Mouse (Mus musculus): Measurements from ENCODE around the gene Hmx2. TPM values are rescaled to one million over a fixed set of nuclear protein-coding genes. Genes with fewer than 3 reads are reported as not detected.

Hmx2 gene
- total RNA-seq, 4 experiments from 2014 or later: not detected

DNA sequence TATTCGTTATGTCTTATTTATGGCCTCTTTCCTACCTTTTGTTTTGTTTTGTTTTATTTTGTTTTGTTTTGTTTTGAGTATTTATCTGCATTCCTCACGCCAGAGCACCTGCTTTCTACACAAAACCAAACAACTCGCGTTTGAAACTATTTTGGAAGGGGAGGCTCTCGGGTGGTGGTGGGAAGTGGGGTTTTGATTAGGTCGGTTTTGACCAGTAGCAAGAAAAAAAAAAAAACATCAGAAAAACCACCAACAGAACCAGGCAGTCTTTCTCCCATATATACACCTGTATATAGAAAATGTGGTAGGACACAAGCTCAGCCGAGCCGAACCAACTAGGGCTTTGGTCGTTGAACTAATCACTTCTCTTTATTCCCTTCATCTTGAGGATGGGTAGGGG, 7.5 kb downstream of the Hmx2 start:
- DNase-seq (ENCODE audit: low spot score in 2 of 2): no peak

- no peak for DNase-seq (ENCODE audit: low spot score in 2 of 2)
These were observed 8.1 kb downstream of the Hmx2 start for GRCm38 (mm10) chr7:131556541-131557271.

GRCm38 (mm10) chr7:131557751-131558150, 9.2 kb downstream of the Hmx2 start:
- no peak for DNase-seq (ENCODE audit: low spot score in 2 of 2)

DNA sequence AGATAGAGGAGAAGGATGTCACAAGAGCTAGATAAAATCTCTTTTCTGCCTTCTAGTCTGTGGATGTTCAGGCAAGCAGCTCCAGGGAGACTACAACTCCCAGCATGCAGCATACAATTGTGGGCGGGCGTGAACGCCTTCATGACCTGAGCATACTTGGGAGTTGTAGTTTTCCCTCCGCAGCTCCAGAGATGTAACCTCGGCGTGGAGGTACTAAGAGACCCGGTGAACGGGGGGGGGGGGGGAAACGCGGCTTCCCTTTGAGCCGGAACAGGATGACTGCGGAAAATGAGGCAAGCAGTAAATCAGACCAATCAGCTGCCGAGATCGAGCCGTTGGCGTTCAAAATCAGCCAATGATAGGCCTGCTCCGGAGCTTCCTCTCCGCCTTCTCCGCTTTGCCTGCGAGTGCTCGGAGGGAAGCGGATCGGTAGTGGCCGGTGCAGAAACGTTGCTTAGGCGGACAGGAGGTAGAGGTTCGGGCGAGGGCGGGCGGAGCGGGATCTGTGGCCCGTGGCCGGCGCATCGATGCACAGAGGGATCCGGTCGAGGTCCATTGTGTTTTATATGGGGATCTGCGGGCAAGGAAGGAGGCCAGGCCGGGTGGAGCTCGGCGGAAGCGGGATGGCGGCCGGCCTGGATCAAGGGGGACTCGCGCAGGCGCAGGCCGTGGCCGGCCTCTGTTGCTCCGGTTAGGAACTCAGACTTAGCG, 11.6 kb downstream of the Hmx2 start, which contains the start of gene Bub3:
Bub3 (plus strand) TSS at position 237 of the 711 bp plus-strand sequence.
- peak; percentile 79 to 96 for DNase-seq (ENCODE audit: low spot score in 2 of 2)

- DNase-seq (ENCODE audit: low spot score in 2 of 2): no peak
These were observed 12.1 kb downstream of the Hmx2 start for GRCm38 (mm10) chr7:131560697-131561042.

- no peak for DNase-seq (ENCODE audit: low spot score in 2 of 2)
These were observed 26.7 kb downstream of the Hmx2 start for GRCm38 (mm10) chr7:131575246-131575645.

DNA sequence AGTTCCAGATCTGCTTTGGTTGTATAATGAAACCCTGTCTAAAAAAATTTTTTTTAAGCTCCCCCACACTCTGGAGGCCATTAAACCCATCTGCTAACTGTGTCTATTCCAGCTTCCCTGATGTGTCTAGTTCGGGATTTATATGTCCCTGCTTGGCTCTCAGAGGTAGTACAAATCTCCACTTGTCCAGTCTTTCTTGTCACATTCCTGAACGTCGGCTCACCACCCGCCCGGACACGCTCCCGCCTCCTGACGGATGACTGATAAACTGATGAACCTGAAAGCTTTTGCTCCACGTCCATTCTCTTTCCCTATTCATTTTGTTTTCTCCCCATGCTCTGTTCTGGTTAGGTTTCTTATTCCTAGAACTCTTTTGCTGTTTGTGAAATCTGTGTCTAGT, 33.6 kb downstream of the Hmx2 start:
- DNase-seq (ENCODE audit: low spot score in 2 of 2): no peak

DNA sequence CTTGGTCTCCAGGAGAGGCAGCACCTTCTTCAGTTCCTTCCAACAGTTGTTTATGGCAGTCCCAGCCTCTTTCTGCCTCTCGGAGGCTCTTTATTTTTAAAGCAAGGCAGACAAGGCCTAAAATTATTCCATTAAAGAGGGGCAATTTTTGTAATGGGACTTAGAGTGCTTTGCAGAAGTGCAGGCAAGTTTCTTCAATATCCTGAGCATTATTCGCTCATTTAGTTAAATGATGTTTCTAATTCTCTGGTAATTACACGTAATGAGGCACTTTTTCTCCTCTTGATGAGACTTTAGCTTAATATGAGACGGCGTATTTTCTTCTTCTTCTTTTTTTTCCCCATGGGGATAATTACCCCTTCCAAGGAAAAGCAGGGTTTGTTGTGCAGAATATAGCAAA, 37.0 kb downstream of the Hmx2 start:
- no peak for DNase-seq (ENCODE audit: low spot score in 2 of 2)

GRCm38 (mm10) chr7:131597779-131598482, 49.4 kb downstream of the Hmx2 start:
- no peak for DNase-seq (ENCODE audit: low spot score in 2 of 2)

DNA sequence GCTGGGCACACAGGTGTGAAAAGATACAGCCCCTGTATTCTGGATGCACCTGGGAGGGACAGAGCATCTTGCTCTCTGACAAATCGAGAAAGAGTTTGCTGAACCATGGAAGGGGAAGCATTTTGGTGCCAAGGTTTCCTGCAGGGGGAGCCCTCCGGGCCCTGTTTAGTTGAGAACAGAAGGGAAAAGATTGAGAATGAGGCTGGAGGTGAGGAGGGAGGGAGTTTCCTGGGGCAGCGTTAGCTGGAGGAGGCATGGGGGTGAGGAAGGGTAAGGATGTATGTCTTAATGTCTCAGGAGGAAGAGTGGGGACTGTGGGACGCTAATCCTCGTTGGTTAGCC, 49.9 kb downstream of the Hmx2 start:
- DNase-seq (ENCODE audit: low spot score in 2 of 2): peak in 1 of 2 experiments; percentile 39

GRCm38 (mm10) chr7:131602106-131602505, 53.5 kb downstream of the Hmx2 start:
- DNase-seq (ENCODE audit: low spot score in 2 of 2): no peak

DNA sequence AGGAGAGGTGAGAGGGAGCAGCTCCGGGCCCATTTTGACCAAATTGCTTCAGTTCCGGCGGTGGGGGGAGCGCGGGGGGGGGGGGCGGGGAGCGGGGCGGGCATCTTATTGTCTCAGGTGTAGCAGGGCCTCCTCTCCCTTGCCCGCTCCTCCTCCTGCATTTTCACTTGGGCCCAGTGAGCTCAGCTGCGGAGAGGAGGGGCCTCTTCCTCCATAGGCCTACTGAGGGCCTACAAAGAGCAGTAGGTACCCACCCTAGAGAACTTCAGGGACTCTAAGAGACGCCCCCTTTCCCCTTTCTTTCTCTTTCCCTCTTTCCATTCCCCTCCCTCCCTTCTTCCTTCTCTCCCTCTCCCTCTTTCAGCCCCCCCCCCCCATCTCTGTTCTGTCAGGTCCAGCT, 54.6 kb downstream of the Hmx2 start:
- no peak for DNase-seq (ENCODE audit: low spot score in 2 of 2)

DNA sequence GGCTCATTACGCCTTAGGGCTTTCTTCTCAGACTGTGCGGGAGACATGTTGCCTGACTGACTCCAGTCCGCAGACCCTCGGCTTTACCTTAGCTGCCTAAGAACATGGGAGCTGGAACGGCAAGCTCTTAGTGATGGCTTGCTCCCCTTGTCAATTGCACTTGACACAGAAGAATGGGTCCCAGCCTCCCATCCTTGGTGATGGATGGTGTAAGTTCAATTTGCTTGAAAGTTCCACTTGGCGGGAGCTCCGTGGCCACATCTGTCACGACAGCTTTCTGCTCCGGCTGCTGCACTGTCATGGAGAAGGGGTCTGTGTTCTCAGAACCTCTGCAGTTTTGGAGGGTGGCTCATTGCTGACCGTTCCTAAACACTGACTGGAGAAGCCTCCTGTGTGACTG, 56.4 kb downstream of the Hmx2 start:
- DNase-seq (ENCODE audit: low spot score in 2 of 2): no peak

- DNase-seq (ENCODE audit: low spot score in 2 of 2): no peak
These were observed 56.9 kb downstream of the Hmx2 start for GRCm38 (mm10) chr7:131605481-131605880.

Other genes with a start within 250 kb of the Hmx2 start
- gene Cuzd1, start 226.5 kb upstream of the Hmx2 start, total RNA-seq (2022): not detected
- not detected for gene Fam24b, start 219.3 kb upstream of the Hmx2 start, total RNA-seq (2022)
- not detected for gene Fam24a, start 214.9 kb upstream of the Hmx2 start, total RNA-seq (2022)
- gene 2310057M21Rik, start 186.0 kb upstream of the Hmx2 start, total RNA-seq (2022): 10 to 100 TPM; 23.2 to 36.4 (median 29.9) TPM
- gene Pstk, start 177.6 kb upstream of the Hmx2 start, total RNA-seq (2022): 10 to 100 TPM; 45.8 to 55.0 (median 50.0) TPM
- 10 to 100 TPM; 43.2 to 52.2 (median 48.8) TPM for gene Ikzf5, start 138.3 kb upstream of the Hmx2 start, total RNA-seq (2022)
- gene Acadsb, start 138.2 kb upstream of the Hmx2 start, total RNA-seq (2022): 100 to 1,000 TPM in 1 of 4 experiments, 10 to 100 TPM in 3; 76.8 to 109 (median 82.3) TPM
- not detected for gene Hmx3, start 5.9 kb upstream of the Hmx2 start, total RNA-seq (2022)
- 10 to 100 TPM; 65.1 to 69.2 (median 65.9) TPM for gene Bub3, start 11.4 kb downstream of the Hmx2 start, total RNA-seq (2022)

Measured in left cerebral cortex, adult 8-10 months (tissue).